Mouse (Mus musculus) forebrain, embryonic 14.5 days (tissue): ENCODE measurements at regions not wholly inside any gene's neighbourhood (a gene's known extent, or its start where the extent isn't known, plus 50 kb on each side); places are given as distances from the start of the nearest gene placed in this dataset.

ENCODE experiments used
- ATAC-seq: fragments of 200-750 bp; cut with Nextera tagmentation; 2 replicates; pipeline ENCODE4 v1.8.0; 2017; ENCODE audit warnings: mild to moderate bottlenecking, moderate library complexity
- DNase-seq: peaks from one replicate; pipeline ENCODE4 v3.0.0-alpha.2; 2015; ENCODE audit warnings: low spot score
- H3K27ac ChIP-seq: fragments of 300-500 bp; sonication (generic); 2 replicates; pipeline ENCODE4 v1.5.1; 2014; ENCODE audit warnings: low read depth, mild to moderate bottlenecking, control low read depth, low read length, moderate library complexity
- H3K27me3 ChIP-seq: fragments of 300-500 bp; sonication (generic); replicated peaks from 2 replicates; pipeline ENCODE4 v1.6.1; 2014; ENCODE audit warnings: low read length, control low read depth, mixed read lengths; ENCODE audit not compliant: control insufficient read depth, insufficient read depth
- H3K36me3 ChIP-seq: fragments of 300-500 bp; sonication (generic); 2 replicates; pipeline ENCODE4 v1.6.1; 2014; ENCODE audit warnings: low read length, control low read depth; ENCODE audit not compliant: control insufficient read depth, insufficient read depth
- H3K4me1 ChIP-seq: fragments of 300-500 bp; sonication (generic); 2 replicates; pipeline ENCODE4 v1.6.1; 2014; ENCODE audit warnings: antibody characterized with exemption, low read length, control low read depth; ENCODE audit not compliant: control insufficient read depth, insufficient read depth
- H3K4me2 ChIP-seq: fragments of 300-500 bp; sonication (generic); 2 replicates; pipeline ENCODE4 v1.6.1; 2014; ENCODE audit warnings: mild to moderate bottlenecking, control low read depth, low read length
- H3K4me3 ChIP-seq: fragments of 300-500 bp; sonication (generic); 2 replicates; pipeline ENCODE4 v1.5.1; 2014; ENCODE audit warnings: low read depth, low read length, control low read depth
- H3K9ac ChIP-seq: fragments of 300-500 bp; sonication (generic); 2 replicates; pipeline ENCODE4 v1.6.1; 2014; ENCODE audit warnings: mild to moderate bottlenecking, low read length, control low read depth, moderate library complexity
- H3K9me3 ChIP-seq: fragments of 300-500 bp; sonication (generic); replicated peaks from 2 replicates; pipeline ENCODE4 v1.6.1; 2016; ENCODE audit warnings: low read length, control low read depth, mixed read lengths; ENCODE audit not compliant: control insufficient read depth
- WGBS: fragments of 180-500 bp; shearing (Covaris S2); extraction: QIAGEN DNeasy Blood & Tissue Kit; methylation state at CpG from one replicate; pipeline ENCODE4 v1.1.7; 2014; 5-methylcytosine and 5-hydroxymethylcytosine counted together

DNA sequence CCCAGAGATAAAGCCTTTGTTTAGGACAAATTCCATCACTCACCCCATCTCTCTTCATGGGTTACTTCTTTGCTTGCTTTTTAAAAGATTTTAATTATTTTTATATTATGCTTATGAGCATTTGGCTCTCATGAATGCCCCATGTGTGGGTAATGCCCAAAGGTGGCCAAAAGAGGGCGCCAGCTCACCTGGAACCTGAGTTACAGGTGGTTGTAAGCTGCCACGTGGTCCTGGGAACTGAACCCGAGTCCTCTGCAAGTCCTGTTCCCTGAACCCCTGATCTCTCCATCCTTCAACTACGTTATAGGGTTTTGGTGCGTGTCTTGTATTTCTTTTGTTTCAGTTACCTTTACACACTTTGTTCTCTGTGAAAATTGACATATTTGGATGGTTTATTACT, 460.2 kb downstream of the Rps24 start:
- no peak for ATAC-seq
- no peak overlapping the region for H3K27ac ChIP-seq
- H3K36me3 ChIP-seq, result no peaks in the 10 kb centered on the region
- H3K4me3 ChIP-seq, result no peak overlapping the region
- no peak overlapping the region for H3K4me2 ChIP-seq
- no peak overlapping the region for H3K9ac ChIP-seq
- 87% methylated on average over 5 of the region's 5 CpGs for WGBS
- no peaks in the 10 kb centered on the region for H3K27me3 ChIP-seq
- H3K4me1 ChIP-seq, result no peaks in the 10 kb centered on the region
- no peak for DNase-seq
- no peaks in the 10 kb centered on the region for H3K9me3 ChIP-seq

DNA sequence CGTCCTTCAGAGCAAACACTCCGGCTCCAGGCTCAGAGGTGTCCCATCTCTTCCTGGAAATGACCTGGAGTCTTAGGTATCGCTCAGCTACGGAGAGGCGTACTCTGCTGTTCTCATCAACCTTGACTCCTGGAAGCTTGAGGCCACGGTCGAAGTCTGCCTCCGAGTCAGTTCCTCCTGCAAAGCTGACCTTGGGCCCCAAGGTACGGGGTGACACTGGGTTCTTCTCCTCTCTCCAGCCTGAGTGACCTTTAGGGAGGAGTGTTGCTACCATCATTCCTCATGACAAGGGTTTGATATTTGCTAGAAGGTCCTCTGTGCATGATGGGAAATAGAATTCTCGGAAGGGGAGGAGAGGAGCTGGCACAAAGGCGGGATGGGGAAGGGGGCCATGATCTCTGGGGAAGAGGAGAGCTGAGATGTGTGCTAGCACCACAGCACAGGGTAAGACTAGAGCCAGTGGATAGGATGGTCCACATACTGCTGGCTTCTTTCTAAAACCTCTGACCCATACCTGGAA, 469.0 kb downstream of the Rps24 start:
- WGBS, result 85% methylated on average over 11 of the region's 11 CpGs

DNA sequence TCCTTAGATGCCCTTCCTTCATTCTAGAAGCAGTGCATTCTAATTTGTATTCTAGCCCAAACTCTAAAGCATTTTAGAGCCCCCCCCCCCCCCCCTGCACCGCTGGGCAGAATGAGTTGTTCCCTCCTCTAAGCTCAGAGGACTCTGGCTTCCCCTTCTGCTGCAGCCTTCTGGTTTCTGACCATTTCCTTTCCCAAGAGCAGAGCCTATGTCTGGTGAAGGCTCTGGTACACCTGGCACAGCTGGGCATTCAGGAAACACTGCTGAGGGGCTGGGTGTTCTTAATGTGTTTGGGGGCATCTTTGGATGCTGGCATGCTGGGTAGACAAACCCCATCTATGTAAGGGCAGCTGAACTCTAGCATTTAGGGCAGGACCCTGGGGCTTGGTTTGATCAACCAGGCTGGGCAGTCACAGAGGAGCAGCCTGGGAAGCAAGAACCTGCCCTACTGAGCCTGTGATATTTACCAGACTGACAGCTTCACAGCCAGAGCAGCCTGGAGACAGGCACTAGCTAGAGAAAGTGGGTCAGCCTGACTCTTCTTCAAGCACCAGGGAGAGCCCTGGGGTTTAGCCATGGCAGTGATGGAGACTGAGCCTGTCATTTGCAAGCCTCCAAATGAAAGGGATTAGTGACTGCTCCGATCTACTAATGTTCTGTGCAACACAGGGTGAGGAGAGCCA, 469.7 kb downstream of the Rps24 start:
- no peak overlapping the region for H3K27ac ChIP-seq
- no peak overlapping the region for H3K4me2 ChIP-seq
- DNase-seq, result no peak
- H3K9me3 ChIP-seq, result no peaks in the 10 kb centered on the region
- H3K9ac ChIP-seq, result no peak overlapping the region
- no peaks in the 10 kb centered on the region for H3K36me3 ChIP-seq
- no peaks in the 10 kb centered on the region for H3K27me3 ChIP-seq
- no peak for ATAC-seq
- 61% methylated on average over 2 of the region's 2 CpGs for WGBS
- H3K4me3 ChIP-seq, result no peak overlapping the region
- H3K4me1 ChIP-seq, result peaks cover 5% of the 10 kb centered on the region; the same call in 1 of the 2 replicates

More for the DNA sequence above, 469.0 kb downstream of the Rps24 start:
- Histone ChIP-seq H3K4me1 (peaks cover 5% of the 10 kb centered on the region; the same call in 1 of the 2 replicates), H3K4me2 (no peak overlapping the region), H3K27me3 (no peaks in the 10 kb centered on the region), H3K9me3 (no peaks in the 10 kb centered on the region), H3K27ac (no peak overlapping the region), H3K9ac (no peak overlapping the region), H3K4me3 (no peak overlapping the region), H3K36me3 (no peaks in the 10 kb centered on the region)
- ATAC-seq (no peak), DNase-seq (no peak)

DNA sequence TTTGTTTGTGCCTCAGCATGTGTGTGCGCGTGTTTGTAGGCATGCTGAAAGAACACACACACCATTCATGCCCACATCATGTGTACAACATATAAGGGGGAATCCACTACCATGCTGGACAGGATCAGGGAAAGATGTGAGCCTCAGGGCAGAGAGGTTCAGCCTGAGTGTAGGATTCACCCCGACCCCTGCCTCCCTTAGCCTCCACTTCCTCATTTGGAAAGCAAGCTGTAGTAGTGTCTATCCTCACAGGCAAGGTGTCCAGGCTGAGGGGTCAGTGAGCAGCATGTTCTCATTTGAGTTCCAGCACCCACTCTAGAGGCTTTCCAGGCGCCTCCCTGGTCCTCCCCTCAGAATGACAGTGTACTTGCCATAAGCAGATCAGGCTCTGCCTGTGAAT, 470.5 kb downstream of the Rps24 start:
- H3K27ac ChIP-seq, result no peak overlapping the region
- H3K4me3 ChIP-seq, result no peak overlapping the region
- no peak overlapping the region for H3K9ac ChIP-seq
- H3K4me2 ChIP-seq, result no peak overlapping the region
- no peaks in the 10 kb centered on the region for H3K36me3 ChIP-seq
- no peak for ATAC-seq
- H3K9me3 ChIP-seq, result no peaks in the 10 kb centered on the region
- peaks cover 5% of the 10 kb centered on the region; the same call in 1 of the 2 replicates for H3K4me1 ChIP-seq
- no peak for DNase-seq
- H3K27me3 ChIP-seq, result no peaks in the 10 kb centered on the region
- 86% methylated on average over 4 of the region's 4 CpGs for WGBS

DNA sequence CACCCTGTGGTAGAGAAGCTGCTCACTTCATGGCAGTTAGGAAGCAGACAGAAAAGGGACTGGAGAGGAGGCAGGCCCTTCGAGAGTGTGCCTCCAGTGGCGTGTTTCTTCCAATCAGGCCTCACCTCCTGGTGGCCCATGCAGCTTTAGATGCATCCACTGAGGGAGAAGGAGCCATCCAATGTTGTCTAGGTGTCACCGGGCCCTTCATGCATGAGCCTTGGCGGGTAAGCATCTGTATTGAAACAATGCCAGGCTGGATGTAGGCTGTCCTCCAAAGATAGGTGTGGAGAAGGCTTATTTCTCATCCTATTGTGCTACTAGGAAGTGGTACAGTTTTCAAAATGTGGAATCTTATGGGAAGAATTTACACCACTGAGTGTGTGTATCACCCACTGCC, 471.9 kb downstream of the Rps24 start:
- 78% methylated on average over 4 of the region's 4 CpGs for WGBS
- H3K4me2 ChIP-seq, result no peak overlapping the region
- no peak overlapping the region for H3K9ac ChIP-seq
- H3K4me3 ChIP-seq, result no peak overlapping the region
- ATAC-seq, result no peak
- no peak for DNase-seq
- no peaks in the 10 kb centered on the region for H3K9me3 ChIP-seq
- H3K27me3 ChIP-seq, result no peaks in the 10 kb centered on the region
- H3K36me3 ChIP-seq, result no peaks in the 10 kb centered on the region
- H3K4me1 ChIP-seq, result peaks cover 5% of the 10 kb centered on the region; the same call in 1 of the 2 replicates
- no peak overlapping the region for H3K27ac ChIP-seq

DNA sequence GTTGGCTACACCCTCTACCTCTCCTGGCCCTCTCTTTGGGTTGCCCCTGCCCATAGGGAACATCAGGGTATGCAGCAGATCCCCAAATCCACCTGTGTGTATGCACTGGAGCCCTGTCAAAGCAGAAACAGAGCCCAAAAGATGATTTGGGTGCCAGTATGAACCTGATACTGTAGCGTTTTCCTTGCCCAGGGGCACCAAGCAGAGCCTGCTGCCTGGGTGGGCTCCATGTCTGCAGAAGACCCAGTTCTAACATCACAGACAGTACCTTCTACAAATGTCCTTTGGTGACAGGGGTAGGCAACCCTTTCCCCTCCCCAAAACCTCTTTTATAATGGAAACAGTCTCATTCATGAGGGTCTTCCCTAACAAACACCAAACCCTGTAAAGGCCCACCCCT, 472.5 kb downstream of the Rps24 start:
- Histone ChIP-seq H3K9ac (no peak overlapping the region), H3K36me3 (no peaks in the 10 kb centered on the region), H3K4me3 (no peak overlapping the region), H3K4me1 (peaks cover 5% of the 10 kb centered on the region; the same call in 1 of the 2 replicates), H3K27me3 (no peaks in the 10 kb centered on the region), H3K4me2 (no peak overlapping the region), H3K27ac (no peak overlapping the region), H3K9me3 (no peaks in the 10 kb centered on the region)
- ATAC-seq (no peak), DNase-seq (no peak)
- WGBS, result 60% methylated on average over 1 of the region's 1 CpGs

DNA sequence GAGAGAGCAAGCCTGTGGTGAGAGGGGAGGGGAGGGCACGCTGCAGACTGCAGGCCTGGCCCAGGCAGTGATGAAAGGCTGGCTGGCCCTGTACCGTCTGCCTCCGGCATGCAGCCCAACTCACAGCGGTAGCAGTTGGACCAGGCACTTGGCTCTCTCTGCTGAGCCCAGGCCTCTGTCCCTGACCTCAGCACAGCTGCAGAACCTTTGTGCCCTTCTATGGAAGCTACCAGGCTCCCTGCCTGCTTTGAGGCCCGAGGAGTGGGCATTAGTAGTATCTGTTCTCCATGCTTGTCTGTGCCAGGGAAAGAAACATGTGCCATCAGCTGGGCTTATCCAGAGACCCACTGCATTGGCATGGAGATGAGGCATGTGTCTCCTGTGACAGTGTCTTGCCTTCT, 473.2 kb downstream of the Rps24 start:
- H3K36me3 ChIP-seq, result no peaks in the 10 kb centered on the region
- ATAC-seq, result peak; percentile 61; the same call in 1 of the 2 replicates
- H3K27me3 ChIP-seq, result no peaks in the 10 kb centered on the region
- 31% methylated on average over 5 of the region's 5 CpGs for WGBS
- no peaks in the 10 kb centered on the region for H3K9me3 ChIP-seq
- peak; percentile 47 for DNase-seq
- H3K27ac ChIP-seq, result no peak overlapping the region
- H3K4me2 ChIP-seq, result no peak overlapping the region
- H3K4me3 ChIP-seq, result no peak overlapping the region
- H3K9ac ChIP-seq, result no peak overlapping the region
- H3K4me1 ChIP-seq, result peaks cover 5% of the 10 kb centered on the region; the same call in 1 of the 2 replicates

DNA sequence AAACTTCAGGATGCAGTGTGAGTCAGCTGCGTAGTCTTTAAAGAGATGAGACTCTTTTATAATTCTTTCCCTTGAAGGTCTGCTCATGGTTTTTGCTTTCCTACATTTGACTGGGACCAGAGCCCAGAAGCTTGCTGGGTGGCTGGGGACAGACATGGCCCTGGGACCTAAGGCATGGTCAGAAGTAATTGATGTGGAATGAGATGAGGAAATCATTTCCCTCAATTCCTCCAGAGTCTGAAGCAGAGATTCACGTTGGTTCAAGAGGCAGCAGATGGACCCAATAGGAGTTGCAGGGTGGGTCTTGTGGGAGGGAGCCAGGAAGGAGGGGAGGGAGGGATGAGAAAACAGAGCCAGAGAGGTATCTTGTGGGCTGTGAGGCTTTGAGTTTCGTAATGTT, 473.9 kb downstream of the Rps24 start:
- Histone ChIP-seq H3K9ac (no peak overlapping the region), H3K4me1 (peaks cover 5% of the 10 kb centered on the region; the same call in 1 of the 2 replicates), H3K4me3 (no peak overlapping the region), H3K36me3 (no peaks in the 10 kb centered on the region), H3K27me3 (no peaks in the 10 kb centered on the region), H3K4me2 (no peak overlapping the region), H3K9me3 (no peaks in the 10 kb centered on the region), H3K27ac (no peak overlapping the region)
- ATAC-seq, result no peak
- 73% methylated on average over 3 of the region's 3 CpGs for WGBS
- DNase-seq, result no peak

DNA sequence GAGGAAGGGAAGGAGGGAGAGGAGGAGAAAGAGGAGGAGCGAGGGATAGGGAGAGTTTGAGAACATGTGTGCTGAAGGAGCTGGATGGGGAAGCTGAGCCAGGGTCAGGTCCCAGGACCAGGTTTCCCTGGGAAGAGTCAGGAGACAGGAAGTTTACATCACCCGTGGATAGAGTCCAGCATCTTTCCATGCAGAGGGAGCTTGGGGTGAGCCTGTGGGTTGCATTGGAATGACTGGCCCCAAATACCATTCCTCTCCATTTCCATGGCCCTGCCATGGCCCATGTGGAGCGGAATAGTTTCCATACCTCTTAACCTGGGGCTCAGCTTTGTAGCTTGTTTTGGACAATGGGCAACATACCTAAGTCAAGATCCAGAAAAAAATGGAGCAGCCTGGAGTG, 474.8 kb downstream of the Rps24 start:
- no peaks in the 10 kb centered on the region for H3K27me3 ChIP-seq
- no peaks in the 10 kb centered on the region for H3K9me3 ChIP-seq
- no peak overlapping the region for H3K9ac ChIP-seq
- no peak overlapping the region for H3K27ac ChIP-seq
- DNase-seq (no peak), ATAC-seq (no peak)
- H3K4me3 ChIP-seq, result no peak overlapping the region
- no peaks in the 10 kb centered on the region for H3K36me3 ChIP-seq
- H3K4me2 ChIP-seq, result no peak overlapping the region
- WGBS, result 93% methylated on average over 3 of the region's 3 CpGs
- H3K4me1 ChIP-seq, result peaks cover 5% of the 10 kb centered on the region; the same call in 1 of the 2 replicates
